Mouse (Mus musculus) retina, embryonic 14.5 days (tissue): Measurements from ENCODE around the gene Gm5157.
"Not testable (repeated sequence)": the region's sequence is repeated elsewhere in the genome, so short reads cannot be mapped to it uniquely, and the experiment has no call there.

ENCODE experiments used
- DNase-seq: peaks from one replicate; pipeline ENCODE4 v3.0.0-alpha.2; 2015; ENCODE audit warnings: low spot score

Gm5157 gene

DNA sequence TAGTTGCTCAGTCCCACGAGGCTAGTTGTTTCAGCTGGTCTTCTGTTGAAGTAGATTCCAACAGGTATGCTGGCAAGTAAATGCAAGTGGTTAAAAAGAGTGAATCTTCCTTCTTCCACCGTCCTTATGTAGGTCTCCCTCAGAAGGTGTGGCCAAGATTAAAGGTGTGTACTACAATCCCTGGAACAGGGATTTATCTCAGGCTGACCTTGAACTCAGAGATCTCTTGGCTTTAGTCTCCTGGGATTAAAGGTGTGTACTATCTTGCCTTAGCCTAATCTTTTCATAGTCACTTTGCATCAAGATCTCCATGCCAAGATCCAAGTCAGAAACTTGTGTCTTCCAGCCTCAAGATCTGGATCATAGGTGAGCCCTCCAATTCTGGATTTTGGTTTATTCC is at the start of gene Gm5157:
Gene Gm5157, minus strand, starts transcription at position 101 of the 400 bp plus-strand sequence.
- DNase-seq: not testable (repeated sequence)

GRCm38 (mm10) chr7:21161885-21162284 is 28.3 kb downstream of the Gm5157 start, which contains the start of gene Vmn1r123:
TSS of gene Vmn1r123 (plus strand) at chr7:21162185.
- not testable (repeated sequence) for DNase-seq
